Mouse (Mus musculus) 3134 (cell line): ENCODE measurements around the gene Fbxo3.
"Not testable (repeated sequence)": the region's sequence is repeated elsewhere in the genome, so short reads cannot be mapped to it uniquely, and the experiment has no call there.

Experiments
- DNase-seq: peaks from one replicate; pipeline ENCODE4 v3.0.0-alpha.2; 2011; ENCODE audit warnings: low spot score; ENCODE audit not compliant: insufficient read length; ENCODE audit errors: extremely low read depth

Fbxo3 gene

DNA sequence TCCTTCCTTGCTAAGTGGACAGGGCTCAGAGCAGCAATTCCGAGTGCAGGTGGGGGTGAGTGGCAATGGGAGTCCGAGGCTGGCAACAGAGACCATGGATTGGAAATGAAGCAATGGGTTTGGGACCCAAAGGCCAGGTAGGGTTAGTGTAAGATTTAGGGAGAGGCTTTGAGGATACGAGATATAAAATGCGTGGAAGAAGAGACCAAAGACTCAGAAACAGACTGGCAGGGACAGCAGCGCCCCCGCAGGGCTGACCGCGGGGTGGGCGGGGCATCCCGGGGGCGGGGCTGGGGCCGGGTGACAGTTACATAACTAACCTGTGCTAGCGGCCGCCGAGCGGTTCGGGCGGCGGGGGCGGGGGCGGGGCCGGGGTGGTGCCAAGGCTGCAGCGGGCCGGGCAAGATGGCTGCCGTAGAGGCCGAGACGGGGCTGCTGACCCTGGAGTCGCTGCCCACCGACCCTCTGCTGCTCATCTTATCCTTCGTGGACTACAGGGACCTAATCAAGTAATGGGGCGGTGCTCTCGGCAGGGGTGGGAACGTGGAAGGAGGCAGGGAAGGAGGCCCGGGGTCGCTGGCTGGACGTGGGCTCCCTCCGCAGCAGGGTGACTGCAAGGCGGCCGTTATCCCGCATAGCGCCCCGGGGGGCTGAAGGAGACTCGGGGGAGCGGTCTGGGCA, at the start of gene Fbxo3:
TSS of gene Fbxo3 (plus strand) at position 264 of the 681 bp plus-strand sequence.
- peak; percentile 82 for DNase-seq

DNA sequence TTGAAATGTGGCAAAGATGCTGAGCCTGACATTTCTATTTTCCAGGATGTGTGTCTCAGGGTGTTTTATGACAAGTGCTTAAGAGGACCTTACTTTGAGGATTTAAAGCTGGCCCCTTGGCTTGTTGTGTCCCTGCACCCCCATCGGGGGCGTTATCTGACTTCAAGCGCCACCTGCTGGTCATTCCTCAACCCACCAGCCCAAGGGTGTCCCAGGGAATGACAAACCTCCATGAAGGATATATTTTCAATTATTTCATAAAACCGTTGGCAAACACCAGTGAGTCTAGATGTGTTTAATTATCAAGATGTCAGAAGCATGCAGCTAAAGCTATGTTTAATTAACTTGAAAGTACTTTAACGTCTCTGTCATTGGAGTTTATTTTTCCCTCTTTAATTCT, 45.3 kb upstream of the Fbxo3 start:
- DNase-seq, result no peak

DNA sequence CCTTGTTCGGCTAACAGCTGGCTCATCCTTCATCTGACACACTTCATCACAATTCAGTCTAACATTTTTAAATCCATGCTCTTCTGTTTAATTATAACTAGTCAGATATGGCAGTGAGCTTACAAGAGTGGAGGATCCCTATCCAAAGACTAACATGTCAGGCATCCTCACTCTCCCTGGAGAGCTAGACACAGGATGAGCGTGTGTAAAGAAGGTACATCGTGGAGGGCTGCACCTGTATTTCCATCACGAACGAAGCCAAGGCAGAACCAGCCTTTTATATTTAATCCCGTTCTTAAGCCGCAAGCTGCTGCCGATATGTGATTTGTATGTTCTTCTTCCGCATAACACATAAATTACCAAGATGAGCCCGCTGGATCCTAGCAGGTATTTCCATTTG, 44.4 kb upstream of the Fbxo3 start:
- DNase-seq, result no peak

DNA sequence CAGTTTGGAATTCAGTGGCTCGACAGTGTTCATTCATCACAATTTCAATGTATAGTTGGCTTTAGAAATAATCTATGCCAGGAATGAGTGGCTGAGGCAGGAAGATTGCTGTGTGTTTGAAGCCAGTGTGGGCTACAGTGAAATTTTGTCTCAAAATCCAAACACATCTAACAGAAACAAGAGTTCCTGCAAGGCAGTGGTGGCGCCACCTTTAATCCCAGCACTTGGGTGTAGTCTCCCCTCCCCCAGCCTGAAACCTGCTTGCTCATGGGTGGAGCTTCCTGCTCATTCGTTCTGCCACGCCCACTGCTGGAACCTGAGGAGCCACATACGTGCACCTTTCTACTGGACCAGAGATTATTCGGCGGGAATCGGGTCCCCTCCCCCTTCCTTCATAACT, 39.9 kb upstream of the Fbxo3 start:
- not testable (repeated sequence) for DNase-seq

DNA sequence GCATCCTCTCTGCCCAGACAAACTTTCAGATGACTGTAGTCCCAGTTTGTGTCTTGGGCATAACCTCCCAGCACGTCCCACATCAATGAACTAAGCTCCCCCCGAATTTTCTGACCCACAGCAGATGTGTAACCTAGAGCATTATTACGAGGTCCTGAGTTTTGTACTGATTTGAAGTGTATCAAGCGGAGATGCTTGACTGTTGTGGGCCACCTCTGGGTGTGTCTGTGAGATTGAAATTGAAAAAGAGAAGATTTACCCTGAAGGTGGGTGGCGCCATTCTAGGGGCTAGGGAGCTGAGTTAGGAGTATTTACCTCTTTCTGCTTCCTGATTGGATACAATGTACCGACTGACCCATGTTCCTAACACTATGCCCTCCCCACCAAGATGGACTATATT, 37.8 kb upstream of the Fbxo3 start:
- DNase-seq, result no peak

DNA sequence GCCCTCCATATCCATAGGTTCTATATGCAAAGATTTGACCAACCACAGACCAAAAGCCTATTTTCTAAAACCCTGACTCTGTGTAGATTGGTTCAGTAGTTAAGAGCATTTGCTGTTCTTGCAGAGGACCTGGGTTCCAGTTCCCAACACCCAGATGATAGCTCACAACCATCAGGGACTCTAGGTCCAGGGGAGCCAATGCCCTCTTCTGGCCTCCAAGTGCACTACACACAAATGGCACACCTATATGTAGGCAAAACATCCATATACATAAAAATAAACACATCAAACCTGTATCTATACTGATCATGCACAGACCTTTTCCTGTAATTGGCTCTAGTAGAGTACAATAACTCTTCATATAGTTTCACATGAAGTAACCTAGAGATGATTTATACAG, 36.2 kb upstream of the Fbxo3 start:
- no peak for DNase-seq

DNA sequence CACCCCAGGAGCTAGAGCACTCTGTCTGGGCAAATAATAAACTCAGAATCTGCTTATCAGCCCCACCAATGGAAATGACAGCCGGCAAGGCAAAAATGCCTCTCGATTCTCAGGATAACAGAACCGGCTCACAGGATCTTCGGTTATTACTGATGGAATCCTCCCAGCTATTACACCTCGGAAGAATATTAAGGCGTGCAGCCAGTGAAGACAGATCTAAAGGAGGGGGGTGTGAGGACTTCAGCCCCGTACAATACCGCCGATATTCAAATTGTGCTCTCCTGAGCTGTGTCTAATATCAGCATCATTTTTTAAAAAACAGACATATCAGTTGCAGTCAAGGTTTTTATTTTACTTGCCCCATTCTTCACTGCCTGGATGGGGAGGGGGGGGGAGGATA, 35.4 kb upstream of the Fbxo3 start:
- DNase-seq, result no peak

DNA sequence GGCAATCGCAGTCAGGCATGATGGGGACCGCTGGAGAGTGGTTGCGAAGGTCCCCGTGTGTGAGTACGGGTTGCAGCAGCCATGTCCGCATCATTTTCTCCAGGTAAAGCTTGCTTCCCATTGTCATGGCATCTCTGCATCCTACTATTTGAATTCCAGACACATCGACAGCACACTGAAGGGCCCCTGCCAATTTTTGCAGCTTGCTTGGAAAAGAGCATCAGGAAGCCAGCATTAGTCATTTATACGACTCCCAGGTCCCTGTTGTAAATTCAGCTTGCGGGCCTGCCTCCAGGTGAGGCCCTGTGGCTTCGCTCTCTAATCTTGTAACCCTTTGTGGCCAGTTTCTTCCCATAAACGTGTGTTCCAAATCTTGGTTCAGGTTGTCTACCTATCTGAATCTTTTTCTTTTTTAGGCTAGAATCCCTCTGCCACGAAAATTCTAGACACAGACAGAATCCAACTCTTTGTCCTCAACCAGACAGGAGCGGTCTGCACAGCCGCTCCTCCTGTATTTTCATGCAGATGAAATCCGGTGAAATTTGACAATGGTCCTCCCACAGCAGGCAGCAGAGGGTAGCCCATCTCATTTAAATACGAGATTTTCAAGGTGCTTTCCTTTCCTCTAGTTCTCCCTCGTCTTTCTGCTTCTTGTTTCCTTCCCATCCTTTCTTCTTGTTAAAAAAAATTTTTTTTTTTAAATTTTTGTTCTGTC, 34.7 kb upstream of the Fbxo3 start:
- DNase-seq, result no peak

DNA sequence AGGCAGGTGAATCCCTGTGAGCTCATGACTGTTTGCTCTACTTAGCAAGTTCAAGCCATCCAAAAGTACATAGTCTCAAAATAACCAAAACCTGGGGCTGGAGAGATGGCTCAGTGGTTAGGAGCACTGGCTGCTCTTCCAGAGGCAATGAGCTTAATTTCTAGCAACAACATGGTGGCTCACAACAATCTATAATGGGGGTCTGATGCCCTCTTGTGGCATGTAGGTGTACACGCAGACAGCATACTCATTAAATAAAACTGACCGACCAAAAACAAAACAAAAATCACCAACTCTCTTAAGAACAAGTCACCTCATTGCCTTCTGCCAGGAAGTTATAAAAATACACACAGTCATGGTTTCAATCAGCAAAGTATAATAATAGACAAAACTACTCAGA, 26.4 kb upstream of the Fbxo3 start:
- DNase-seq, result peak; percentile 5

DNA sequence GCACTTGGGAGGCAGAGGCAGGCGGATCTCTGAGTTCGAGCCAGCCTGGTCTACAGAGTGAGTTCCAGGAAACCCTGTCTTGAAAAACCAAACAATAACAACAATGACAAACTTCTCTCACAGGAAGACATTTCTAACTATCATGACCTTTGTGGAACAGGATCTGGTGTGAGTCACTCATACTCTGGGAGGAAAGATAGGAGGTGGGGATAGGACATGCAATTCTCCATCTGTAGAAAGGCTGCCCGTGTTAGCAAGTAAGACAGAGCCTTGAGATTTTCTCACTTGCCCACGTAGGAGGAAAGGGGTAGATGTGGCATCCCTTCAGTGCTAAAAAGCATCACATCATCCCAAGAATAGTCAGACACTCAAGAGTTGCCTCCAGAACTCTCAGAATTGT, 25.7 kb upstream of the Fbxo3 start:
- no peak for DNase-seq

DNA sequence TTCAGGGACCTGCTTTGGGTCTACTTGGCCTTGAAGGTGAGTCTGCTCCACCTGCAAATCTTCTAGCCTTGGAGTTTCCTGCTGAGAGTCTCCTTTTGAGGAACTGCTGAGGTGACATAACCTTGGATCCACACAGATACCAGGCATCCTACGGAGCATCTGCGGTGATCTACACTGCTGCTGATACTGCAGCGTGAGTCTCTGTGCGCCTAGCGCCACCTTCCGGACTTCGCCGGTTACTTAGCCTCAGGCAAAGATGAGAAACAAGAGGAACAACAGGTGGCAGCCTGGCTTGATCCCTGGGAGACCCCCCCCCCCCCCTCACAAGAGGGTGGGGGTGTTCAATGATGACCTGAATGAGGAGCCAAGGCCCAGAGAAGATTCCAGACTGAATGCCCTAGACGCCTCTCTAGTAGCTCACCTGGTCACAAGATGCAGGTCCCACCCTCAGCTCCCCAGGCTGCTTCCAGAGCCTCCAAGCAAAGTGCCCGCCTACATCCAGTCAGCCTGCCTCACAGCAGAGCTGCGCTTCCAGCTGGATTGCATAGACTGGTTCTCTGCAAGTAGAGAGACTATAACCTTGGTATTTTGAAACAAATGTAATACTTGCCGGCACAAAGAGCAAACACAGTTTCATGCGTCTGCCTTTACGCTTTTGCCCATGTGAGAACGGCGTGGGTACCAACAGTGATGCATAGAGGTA, 24.7 kb upstream of the Fbxo3 start:
- DNase-seq, result no peak

DNA sequence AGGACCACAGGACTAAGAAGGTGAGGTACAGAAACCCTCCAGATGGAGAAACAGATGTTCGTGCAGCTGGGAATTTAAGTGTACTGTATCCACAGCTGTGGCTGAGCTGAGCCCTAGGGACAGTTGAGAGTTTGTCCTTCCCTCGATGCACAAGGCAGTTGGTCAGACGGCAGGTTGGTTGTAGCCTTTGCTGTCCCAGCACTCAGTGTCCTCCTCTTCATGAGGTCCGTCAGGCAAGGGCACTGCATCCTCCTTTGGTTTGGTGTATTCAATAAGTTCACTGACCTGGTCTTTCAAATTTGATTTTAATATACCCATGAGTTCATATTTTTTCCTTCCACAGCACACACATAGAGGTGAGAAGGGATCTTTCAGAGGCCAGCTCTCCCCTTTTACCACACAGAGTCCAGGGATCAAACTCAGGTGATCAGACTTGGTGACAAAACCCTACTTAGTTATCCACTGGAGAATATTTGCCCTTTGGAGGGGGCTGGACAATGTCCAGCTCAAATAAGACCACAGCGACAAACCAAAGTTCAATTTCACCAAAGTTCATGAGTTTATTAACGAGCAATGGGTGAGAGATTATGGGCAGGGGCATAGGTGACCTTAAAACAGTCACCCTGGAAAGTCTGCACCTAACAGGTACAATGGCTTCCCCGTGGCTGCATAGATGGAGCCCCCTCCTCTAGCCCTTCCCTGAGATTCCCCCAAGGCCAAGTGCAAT, 19.6 kb upstream of the Fbxo3 start:
- no peak for DNase-seq

DNA sequence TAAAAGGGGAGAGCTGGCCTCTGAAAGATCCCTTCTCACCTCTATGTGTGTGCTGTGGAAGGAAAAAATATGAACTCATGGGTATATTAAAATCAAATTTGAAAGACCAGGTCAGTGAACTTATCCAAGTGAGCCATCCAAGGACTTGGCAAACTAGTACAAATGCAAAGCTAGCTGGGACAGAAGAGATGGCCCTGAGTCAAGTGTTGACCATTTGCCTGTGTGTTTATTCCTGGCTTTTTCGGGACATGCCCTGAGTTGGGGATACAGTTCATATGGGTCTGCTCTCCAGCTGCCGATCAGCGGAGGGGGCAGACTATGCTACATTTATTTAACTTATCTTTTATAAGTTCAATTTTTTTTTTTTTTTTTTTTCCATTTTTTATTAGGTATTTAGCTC, 18.7 kb upstream of the Fbxo3 start:
- not testable (repeated sequence) for DNase-seq

DNA sequence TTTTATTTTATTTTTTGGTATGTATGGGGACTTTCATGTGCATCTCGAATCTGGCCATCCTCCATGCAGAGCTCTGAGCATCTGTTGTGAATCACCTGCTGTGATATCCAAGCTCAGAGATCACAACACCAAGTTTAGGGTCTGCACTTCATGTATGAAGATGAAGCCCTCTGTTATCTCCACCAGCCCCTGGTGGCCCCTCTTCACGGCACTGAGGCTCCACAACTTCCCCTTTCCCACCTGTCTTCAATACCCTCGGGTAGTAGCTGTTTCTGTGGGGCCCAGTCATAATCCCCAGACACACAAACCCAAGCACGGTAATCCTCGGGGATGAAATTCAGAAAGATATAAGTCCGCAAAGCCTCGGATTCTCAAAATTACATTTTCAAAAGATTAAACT, 4.4 kb upstream of the Fbxo3 start:
- no peak for DNase-seq

DNA sequence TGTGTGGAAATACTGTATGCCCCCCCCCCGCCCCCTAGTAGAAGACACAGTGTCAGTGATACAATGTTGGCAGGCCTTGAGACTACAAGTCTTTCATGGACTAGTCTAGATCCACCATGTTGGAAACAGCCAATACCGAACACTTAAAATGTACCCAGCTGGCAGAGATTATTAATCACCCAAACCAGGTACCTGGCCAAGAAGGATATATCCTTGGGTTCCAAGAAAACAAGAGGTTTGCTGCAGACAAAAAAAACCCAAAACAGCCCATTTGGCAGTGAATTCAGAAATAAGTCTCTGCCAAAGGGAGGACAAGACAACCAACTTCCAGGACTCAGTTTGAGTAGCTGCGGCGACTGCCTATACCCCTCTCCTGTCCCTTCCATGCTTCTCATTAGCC, 2.9 kb upstream of the Fbxo3 start:
- DNase-seq, result no peak

DNA sequence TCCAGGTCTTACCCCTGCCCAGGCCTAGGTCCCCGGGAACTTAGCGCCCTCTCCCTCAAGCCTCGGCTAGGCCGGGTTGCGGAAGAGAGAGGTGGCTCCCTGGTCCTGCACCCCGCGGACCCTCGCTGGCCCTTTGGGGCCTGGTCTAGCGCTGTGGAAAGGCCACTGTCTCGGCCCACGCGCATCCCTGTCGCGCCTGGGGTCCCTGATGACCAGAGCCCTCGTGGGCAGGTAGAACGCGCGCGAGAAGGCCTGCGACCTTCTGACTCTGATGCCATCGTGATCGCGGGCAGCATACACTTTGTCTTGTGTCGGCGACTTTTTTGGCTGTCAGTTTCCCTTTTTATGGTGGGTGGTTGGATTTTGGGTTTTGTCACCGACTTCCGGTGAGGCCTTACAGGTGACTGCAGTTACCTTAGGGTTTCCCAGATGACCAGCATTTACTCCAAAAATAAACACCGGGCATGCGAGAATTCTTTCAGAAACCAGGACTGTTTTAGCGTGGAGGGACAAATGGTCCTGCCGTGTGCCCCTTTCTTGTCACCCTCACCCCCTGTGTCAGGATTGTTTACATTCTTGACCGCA, 710 bp downstream of the Fbxo3 start, which contains the start of gene 4931422A03Rik:
TSS of gene 4931422A03Rik (minus strand) at position 223 of the 585 bp plus-strand sequence.
- DNase-seq, result no peak

DNA sequence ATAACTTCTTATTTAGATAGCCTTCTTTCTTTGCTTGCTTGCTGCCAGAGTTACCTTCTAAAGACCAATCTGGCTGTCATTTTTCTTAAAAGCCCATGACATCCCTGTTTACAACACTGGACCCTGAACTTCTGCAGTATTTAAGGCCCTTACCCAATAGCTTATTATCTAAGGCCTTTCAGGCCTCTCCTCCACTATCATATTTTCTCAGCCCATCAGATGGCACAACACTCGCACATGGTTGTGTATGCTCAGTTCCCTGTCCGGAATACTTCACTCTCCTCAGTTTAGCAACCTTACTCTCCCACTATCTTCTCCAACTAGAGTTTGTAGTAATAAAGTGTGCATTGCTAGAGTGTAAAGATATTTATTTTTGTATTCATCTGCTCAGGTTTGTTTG, 1.6 kb downstream of the Fbxo3 start:
- DNase-seq, result no peak

DNA sequence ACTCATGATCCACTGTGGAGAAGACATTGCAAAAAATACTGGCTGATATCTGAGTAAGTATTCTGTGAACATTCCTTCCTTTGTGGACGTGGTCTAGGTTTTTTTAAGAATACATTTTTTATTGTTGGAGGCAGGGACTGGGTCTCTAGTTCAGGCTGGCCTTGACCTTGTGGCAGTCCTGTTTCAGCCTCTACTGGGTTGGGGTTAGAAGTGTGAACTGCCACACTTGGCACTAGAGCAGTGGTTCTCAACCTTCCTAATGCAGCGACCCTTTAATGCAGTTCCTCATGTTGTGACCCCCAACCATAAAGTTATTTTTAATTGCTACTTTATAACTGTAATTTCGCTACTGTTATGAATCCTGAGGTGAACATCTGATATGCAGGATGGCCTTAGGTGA, 2.9 kb downstream of the Fbxo3 start:
- no peak for DNase-seq

DNA sequence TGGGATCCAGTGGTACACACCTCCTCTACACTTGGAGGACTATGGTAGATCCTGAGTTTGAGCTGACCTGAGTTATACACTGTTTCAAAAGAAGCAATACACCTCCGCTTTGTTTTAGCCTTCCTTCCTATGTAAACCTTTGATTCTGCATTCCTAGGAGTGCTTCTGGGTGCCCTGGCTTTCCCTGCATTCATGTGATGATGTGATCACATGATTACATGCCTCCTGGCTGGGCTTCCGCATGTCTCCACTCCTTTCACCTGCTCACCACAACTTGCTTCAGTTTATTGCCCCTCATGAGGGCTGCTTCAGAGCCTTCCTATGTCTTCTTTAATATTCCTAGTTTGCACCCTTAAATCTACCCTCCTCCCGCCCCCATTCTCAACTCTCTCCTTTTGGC, 4.5 kb downstream of the Fbxo3 start:
- DNase-seq, result no peak

DNA sequence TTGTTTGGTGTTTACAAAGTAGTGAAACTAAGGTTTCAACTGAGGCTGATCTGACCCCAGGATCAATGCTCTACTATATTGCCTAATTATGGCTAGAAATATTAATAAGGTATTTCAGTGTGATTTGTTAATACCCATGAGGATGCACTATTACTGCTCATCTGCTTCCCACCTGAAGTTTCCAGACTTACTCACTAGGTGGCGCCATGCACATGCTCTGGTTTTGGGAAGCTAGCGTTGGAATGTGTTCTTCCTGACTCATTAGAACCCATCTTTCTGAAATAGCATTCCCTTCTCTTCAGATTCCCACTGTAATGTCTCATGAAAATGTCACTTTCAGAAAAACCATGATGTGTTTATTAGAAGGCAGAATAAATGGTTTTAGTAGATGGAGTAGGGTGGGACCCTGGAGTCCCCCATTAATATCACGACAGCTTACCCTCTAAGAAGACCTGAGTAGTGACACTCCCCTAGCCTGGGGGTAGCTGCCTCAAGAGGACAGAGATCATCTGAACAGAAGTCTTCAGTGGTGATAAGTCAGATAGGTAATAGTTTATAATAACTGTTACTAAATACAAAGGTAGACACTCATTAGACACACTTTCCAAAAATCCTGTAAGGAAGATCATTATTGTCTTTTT, 7.4 kb downstream of the Fbxo3 start:
- peak; percentile 17 for DNase-seq
